Mouse (Mus musculus): ENCODE measurements around the gene Fthl17f. TPM values are rescaled to one million over a fixed set of nuclear protein-coding genes. Genes with fewer than 3 reads are reported as not detected.
"Not testable (repeated sequence)": the region's sequence is repeated elsewhere in the genome, so short reads cannot be mapped to it uniquely, and the experiment has no call there.

The Fthl17f gene
- total RNA-seq (2021): not detected

DNA sequence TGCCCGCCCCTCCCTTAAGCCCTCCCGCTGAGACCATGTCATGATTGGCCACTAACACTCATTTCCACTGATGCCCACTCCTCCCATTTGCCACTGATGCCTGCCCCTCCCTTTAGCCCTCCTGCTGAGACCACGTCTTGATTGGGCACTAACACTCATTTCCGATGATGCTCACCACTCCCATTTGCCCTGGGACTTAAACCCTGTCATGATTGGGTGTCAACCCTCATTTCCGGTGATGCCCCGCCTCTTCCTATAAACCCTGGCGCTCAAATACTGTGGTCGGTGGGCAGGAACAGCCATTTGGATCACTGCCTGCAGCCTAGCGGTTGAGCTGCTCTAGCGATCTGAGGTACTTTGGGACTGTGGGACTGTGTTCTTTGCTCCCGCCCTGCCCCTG lies at the start of gene Fthl17f:
Gene Fthl17f (plus strand): TSS at position 301 of the 400 bp plus-strand sequence.
- intact Hi-C loops (cut with DNase I); DNase-seq: not testable (repeated sequence)

DNA sequence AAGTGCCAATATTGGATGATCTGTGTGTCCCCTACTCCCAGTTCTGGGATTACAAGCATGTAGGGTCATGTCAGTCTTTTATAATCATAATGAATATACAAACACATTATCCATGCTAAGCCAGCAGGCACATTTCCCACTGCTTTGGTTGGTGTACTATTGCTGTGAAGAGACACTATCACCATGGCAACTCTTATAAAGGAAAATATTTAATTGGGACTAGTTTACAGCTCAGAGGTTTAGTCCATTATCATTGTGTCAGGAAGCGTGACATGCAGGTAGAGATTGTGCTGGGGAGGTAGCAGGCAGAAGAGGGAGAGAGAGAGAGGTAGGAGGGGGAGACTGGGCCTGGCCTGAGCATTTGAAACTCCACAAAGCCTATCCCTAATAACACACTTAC lies 46.7 kb upstream of the Fthl17f start:
- no peak for DNase-seq
- intact Hi-C loops (cut with DNase I): no loop called here

DNA sequence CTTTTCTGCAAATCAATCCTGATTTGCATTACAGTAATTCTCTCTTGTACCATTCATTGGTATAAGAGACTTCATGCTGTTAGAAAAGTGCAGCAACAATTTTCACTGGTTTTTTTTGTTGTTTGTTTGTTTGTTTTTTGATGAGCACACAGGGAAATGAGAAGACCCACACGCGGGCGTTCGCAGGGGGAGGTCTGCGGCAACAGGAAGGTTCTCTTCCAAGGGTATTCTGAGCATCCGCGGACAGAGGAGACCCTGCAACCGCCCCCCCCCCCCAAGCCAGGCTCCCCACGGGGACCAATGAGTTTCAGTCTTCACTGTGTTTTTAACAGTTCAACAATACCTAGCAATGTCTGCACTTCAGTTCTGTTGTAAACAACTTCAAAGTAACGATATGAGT lies 43.3 kb upstream of the Fthl17f start:
- DNase-seq: no peak

DNA sequence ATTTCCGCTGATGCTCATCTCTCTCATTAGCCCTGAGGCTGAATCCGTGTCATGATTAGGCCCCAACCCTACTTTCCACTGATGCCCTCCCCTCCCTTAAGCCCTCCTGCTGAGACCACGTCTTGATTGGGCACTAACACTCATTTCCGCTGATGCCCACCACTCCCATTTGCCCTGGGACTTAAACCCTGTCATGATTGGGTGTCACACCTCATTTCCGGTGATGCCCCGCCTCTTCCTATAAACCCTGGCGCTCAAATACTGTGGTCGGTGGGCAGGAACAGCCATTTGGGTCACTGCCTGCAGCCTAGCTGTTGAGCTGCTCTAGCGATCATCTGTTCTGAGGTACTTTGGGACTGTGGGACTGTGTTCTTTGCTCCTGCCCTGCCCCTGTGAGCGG lies 29.6 kb upstream of the Fthl17f start, which contains the start of gene Fthl17e:
Gene Fthl17e (plus strand): TSS at position 301 of the 400 bp plus-strand sequence.
- intact Hi-C loops (cut with DNase I); DNase-seq: not testable (repeated sequence)

More for the DNA sequence above, 43.3 kb upstream of the Fthl17f start:
- intact Hi-C loops (cut with DNase I): no loop called here

DNA sequence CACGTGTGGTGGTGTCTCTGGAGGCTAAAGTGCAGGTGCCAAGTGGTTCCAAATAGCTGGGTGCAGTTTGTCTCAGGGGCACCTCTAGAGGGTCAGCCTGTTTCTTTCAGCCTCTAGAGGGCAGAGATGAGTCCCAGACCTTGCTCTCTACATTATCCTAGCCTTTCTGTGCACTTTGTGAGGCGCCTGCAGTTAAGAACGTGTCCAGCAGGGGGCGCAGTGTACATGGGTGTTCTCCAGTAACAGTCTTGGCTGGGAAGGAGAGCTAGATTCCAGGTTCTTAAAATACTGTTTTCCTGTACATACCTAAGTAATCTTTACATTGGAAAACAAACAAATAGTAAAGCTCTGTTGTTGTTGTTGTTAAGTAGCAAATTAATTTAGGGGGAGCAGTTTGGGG lies 21.2 kb upstream of the Fthl17f start:
- DNase-seq: peak in 1 of 2 experiments; percentile 1
- intact Hi-C loops (cut with DNase I): not testable (repeated sequence)

DNA sequence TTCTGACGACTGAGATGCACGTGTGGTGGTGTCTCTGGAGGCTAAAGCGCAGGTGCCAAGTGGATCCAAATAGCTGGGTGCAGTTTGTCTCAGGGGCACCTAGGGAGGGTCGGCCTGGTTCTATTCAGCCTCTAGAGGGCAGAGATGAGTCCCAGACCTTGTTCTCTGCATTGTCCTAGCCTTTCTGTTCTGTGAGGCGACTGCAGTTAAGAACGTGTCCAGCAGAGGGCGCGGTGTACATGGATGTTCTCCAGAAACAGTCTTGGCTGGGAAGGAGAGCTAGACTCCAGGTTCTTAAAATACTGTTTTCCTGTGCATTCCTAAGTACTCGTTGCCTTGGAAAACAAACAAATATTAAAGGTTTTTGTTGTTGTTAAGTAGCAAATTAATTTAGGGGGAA lies 1.9 kb upstream of the Fthl17f start:
- peak; percentile 57 to 78 for DNase-seq
- intact Hi-C loops (cut with DNase I): not testable (repeated sequence)

DNA sequence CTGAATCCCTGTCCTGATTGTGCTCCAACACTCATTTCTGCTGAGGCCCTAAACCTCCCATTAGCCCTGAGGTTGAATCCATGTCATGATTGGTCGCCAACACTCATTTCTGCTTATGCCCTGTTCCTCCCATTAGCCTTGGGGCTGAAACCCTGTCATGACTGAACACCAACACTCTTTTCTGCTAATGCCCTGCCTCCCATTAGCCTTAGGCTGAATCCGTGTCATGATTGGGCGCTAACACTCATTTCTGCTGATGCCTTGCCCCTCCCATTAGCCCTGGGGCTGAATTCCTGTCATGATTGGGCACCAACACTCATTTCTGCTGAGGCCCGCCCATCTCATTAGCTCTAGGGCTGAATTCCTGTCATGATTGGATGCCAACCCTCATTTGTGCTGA lies 714 bp upstream of the Fthl17f start:
- intact Hi-C loops (cut with DNase I): no loop called here
- DNase-seq: no peak

DNA sequence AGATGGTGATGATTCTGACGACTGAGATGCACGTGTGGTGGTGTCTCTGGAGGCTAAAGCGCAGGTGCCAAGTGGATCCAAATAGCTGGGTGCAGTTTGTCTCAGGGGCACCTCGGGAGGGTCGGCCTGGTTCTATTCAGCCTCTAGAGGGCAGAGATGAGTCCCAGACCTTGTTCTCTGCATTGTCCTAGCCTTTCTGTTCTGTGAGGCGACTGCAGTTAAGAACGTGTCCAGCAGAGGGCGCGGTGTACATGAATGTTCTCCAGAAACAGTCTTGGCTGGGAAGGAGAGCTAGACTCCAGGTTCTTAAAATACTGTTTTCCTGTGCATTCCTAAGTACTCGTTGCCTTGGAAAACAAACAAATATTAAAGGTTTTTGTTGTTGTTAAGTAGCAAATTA lies 14.9 kb downstream of the Fthl17f start:
- DNase-seq: peak; percentile 35 to 74
- intact Hi-C loops (cut with DNase I): not testable (repeated sequence)

DNA sequence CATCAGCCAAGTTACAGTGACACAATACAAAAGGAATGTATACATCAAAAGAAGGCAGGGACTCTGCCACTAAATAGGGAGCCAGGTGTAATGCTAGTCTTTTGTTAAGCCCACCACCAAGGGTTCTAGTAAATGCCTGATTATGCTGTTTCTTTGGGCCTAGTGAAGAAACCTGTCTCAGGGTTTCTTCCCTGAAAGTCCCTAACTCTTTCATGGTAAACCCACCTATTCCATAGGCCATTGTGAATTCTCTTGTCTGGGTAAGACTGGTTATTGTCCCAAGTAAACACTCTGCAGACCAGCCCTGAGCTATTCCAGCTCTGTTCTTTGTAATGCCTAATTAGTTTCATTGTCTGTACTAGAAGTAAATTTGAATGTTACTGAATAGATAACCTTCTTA lies 32.3 kb downstream of the Fthl17f start:
- intact Hi-C loops (cut with DNase I): not testable (repeated sequence)

DNA sequence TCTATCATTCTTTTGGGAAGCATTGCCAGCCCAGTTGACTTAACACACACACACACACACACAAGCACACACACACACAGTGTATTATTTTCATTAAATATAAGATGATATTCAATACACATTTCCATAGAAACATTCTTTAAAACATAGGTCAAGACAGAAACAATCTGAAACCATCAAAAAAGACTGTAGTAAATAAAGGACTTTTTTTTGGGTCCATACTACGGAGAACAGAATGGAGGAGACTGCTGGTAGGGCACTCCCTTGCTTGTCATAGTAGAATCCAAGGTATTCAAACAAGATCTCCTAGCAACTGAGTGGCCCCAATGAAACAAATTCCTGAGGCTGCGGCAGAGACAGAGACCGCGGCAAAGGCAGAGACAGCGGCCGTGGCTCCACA lies 41.4 kb downstream of the Fthl17f start, which contains the start of gene 4930402K13Rik:
Gene 4930402K13Rik (plus strand): TSS at position 301 of the 400 bp plus-strand sequence.
- no peak for DNase-seq

More for the DNA sequence above, 32.3 kb downstream of the Fthl17f start:
- not testable (repeated sequence) for DNase-seq

DNA sequence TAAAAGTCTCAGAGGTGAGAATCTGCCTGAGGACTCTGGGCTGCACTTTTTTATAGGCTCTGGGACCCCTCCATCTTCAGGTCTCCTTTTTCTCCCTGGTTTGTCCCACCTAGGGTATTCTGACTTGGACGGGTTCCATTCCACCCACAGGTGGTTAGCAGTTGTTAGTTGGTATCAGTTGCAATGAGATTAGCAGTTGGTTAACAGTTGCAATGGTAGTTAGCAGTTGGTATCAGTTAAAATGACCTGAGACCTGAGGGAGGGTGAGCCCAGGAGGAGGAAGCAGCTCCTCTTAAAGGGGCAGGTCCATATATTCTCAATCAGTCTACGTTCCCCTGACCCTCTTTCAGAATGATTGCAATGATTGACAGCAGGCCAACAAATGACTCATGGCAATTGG lies 47.6 kb downstream of the Fthl17f start:
- intact Hi-C loops (cut with DNase I): no loop called here
- no peak for DNase-seq

More for the DNA sequence above, 41.4 kb downstream of the Fthl17f start, which contains the start of gene 4930402K13Rik:
- intact Hi-C loops (cut with DNase I): no loop called here

Other genes with a start within 250 kb of the Fthl17f start
- not detected for gene Gm6592, start 219.0 kb upstream of the Fthl17f start, total RNA-seq (2021)
- not detected for gene Gm5751, start 188.8 kb upstream of the Fthl17f start, total RNA-seq (2021)
- gene B630019K06Rik, start 170.6 kb upstream of the Fthl17f start, total RNA-seq (2021): 1 to 10 TPM; 1.2 to 1.6 TPM
- gene Fthl17b, start 100.0 kb upstream of the Fthl17f start, total RNA-seq (2021): not detected
- gene Fthl17c, start 86.5 kb upstream of the Fthl17f start, total RNA-seq (2021): not detected
- gene Fthl17d, start 76.3 kb upstream of the Fthl17f start, total RNA-seq (2021): not detected
- not detected for gene Fthl17e, start 29.5 kb upstream of the Fthl17f start, total RNA-seq (2021)
- gene 4930402K13Rik, start 41.5 kb downstream of the Fthl17f start, total RNA-seq (2021): not detected
- gene Lancl3, start 136.9 kb downstream of the Fthl17f start, total RNA-seq (2021): 1 to 10 TPM; 4.3 to 4.8 TPM
- not detected for gene Gm14862, start 193.9 kb downstream of the Fthl17f start, total RNA-seq (2021)
- 1 to 10 TPM; 4.2 to 4.7 TPM for gene Xk, start 209.7 kb downstream of the Fthl17f start, total RNA-seq (2021)
- under 1 TPM in 1 of 2 experiments, not detected in 1; 0.72 TPM for gene H2al1m, start 220.7 kb downstream of the Fthl17f start, total RNA-seq (2021)